Mouse (Mus musculus) embryonic facial prominence, embryonic 15.5 days (tissue): Measurements from ENCODE around the gene Hif3a. TPM values are rescaled to one million over a fixed set of nuclear protein-coding genes. Genes with fewer than 3 reads are reported as not detected.

Source experiments
- ATAC-seq: fragments of 200-750 bp; cut with Nextera tagmentation; 2 replicates; pipeline ENCODE4 v1.8.0; 2017; ENCODE audit warnings: low read depth, moderate TSS enrichment; ENCODE audit not compliant: insufficient number of reproducible peaks, low FRiP score, low TSS enrichment
- H3K27ac ChIP-seq: fragments of 300-500 bp; sonication (generic); replicated peaks from 2 replicates; pipeline ENCODE4 v1.5.1; 2015; ENCODE audit warnings: mild to moderate bottlenecking, inconsistent platforms
- H3K27me3 ChIP-seq: fragments of 300-500 bp; sonication (generic); 2 replicates; pipeline ENCODE4 v1.6.1; 2015; ENCODE audit warnings: inconsistent platforms
- H3K36me3 ChIP-seq: fragments of 300-500 bp; sonication (generic); 2 replicates; pipeline ENCODE4 v1.6.1; 2015; ENCODE audit warnings: mild to moderate bottlenecking, inconsistent platforms
- H3K4me1 ChIP-seq: fragments of 300-500 bp; sonication (generic); 2 replicates; pipeline ENCODE4 v1.6.1; 2015; ENCODE audit warnings: inconsistent platforms
- H3K4me2 ChIP-seq: fragments of 300-500 bp; sonication (generic); replicated peaks from 2 replicates; pipeline ENCODE4 v1.6.1; 2015; ENCODE audit warnings: mild to moderate bottlenecking, inconsistent platforms
- H3K4me3 ChIP-seq: fragments of 300-500 bp; sonication (generic); replicated peaks from 2 replicates; pipeline ENCODE4 v1.5.1; 2015; ENCODE audit warnings: mild to moderate bottlenecking, inconsistent platforms
- H3K9ac ChIP-seq: fragments of 300-500 bp; sonication (generic); 2 replicates; pipeline ENCODE4 v1.6.1; 2015; ENCODE audit warnings: inconsistent platforms
- H3K9me3 ChIP-seq: fragments of 300-500 bp; sonication (generic); replicated peaks from 2 replicates; pipeline ENCODE4 v1.6.1; 2016; ENCODE audit warnings: inconsistent platforms
- WGBS: fragments of 180-500 bp; shearing (Covaris S2); methylation state at CpG from one replicate; pipeline ENCODE4 v1.1.7; 2015; 5-methylcytosine and 5-hydroxymethylcytosine counted together
- polyA plus RNA-seq: library from polyadenylated mRNA; unstranded; fragments of >200 nt; fragmentation: Nextera tagmentation; extraction: Ambion mirVana; gene quantifications from 2 replicates; pipeline ENCODE4 v1.2.1, GENCODE M21; 2015

Hif3a gene
- polyA plus RNA-seq, 1 experiment from 2014 or later = 31.2 TPM

GRCm38 (mm10) chr7:17067000-17067399 lies 4.8 kb upstream of the Hif3a start:
- no peak for ATAC-seq
- Histone ChIP-seq H3K27me3 (no peaks in the 10 kb centered on the region), H3K9ac (no peak overlapping the region), H3K27ac (no peak overlapping the region), H3K4me3 (no peak overlapping the region), H3K4me2 (no peak overlapping the region), H3K9me3 (no peaks in the 10 kb centered on the region), H3K4me1 (peaks cover 7% of the 10 kb centered on the region; the same call in 1 of the 2 replicates), H3K36me3 (no peaks in the 10 kb centered on the region)

DNA sequence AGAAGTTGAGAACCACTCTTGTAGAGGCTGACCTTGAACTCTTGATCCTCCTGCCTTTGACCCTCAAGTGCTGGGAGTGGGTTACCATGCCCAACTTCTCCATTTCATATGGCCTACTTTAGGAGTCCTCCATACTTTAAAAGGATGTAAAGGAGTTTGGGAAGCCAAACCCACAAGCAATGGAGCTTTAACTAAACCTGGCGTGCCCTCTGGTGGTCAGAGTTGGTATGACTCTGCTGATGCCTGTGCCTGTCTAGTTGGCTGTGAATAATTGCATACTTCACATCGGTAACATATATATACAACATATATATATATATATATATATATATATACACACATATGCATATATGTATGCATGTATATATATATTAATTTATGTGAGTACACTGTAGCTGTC lies 4.2 kb upstream of the Hif3a start:
- H3K27ac ChIP-seq = no peak overlapping the region
- no peaks in the 10 kb centered on the region for H3K27me3 ChIP-seq
- no peak for ATAC-seq
- no peak overlapping the region for H3K4me2 ChIP-seq
- H3K9me3 ChIP-seq = no peaks in the 10 kb centered on the region
- H3K36me3 ChIP-seq = no peaks in the 10 kb centered on the region
- H3K4me3 ChIP-seq = no peak overlapping the region
- WGBS = 0% methylated on average over 2 of the region's 2 CpGs
- no peak overlapping the region for H3K9ac ChIP-seq
- H3K4me1 ChIP-seq = peaks cover 10% of the 10 kb centered on the region

- Histone ChIP-seq H3K4me1 (peaks cover 18% of the 10 kb centered on the region), H3K9me3 (no peaks in the 10 kb centered on the region), H3K27me3 (no peaks in the 10 kb centered on the region), H3K4me3 (no peak overlapping the region), H3K9ac (no peak overlapping the region), H3K36me3 (no peaks in the 10 kb centered on the region), H3K4me2 (no peak overlapping the region), H3K27ac (no peak overlapping the region)
- ATAC-seq = no peak
- WGBS = 85% methylated on average over 9 of the region's 9 CpGs
Observed at GRCm38 (mm10) chr7:17065620-17066019, 3.4 kb upstream of the Hif3a start.

DNA sequence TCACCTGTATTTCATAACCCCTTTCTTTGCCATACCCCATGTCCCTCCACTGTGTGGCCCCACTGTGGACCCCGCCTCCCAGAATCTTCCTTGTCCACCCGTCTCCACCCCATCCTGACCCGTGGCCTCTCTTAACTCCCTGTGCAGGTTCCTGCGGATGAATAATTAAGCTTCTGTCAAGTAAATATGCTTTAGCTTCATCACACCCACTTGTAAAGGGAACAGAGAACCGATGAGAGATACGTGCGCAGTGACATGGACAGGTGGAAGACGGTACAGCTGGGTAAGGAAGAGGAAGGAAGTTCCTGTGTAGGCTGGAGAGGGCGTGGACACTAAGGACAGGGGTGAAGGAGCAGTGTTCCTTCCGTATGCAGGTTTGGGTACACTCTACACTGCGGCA lies 618 bp upstream of the Hif3a start:
- Histone ChIP-seq H3K4me3 (peak overlapping the region; percentile 66), H3K27me3 (no peaks in the 10 kb centered on the region), H3K27ac (peak overlapping the region; percentile 97), H3K9ac (peak overlapping the region; percentile 16; the same call in 1 of the 2 replicates), H3K4me1 (peaks cover 46% of the 10 kb centered on the region), H3K4me2 (peak overlapping the region; percentile 69), H3K36me3 (no peaks in the 10 kb centered on the region), H3K9me3 (no peaks in the 10 kb centered on the region)
- ATAC-seq = no peak
- 16% methylated on average over 11 of the region's 11 CpGs for WGBS

DNA sequence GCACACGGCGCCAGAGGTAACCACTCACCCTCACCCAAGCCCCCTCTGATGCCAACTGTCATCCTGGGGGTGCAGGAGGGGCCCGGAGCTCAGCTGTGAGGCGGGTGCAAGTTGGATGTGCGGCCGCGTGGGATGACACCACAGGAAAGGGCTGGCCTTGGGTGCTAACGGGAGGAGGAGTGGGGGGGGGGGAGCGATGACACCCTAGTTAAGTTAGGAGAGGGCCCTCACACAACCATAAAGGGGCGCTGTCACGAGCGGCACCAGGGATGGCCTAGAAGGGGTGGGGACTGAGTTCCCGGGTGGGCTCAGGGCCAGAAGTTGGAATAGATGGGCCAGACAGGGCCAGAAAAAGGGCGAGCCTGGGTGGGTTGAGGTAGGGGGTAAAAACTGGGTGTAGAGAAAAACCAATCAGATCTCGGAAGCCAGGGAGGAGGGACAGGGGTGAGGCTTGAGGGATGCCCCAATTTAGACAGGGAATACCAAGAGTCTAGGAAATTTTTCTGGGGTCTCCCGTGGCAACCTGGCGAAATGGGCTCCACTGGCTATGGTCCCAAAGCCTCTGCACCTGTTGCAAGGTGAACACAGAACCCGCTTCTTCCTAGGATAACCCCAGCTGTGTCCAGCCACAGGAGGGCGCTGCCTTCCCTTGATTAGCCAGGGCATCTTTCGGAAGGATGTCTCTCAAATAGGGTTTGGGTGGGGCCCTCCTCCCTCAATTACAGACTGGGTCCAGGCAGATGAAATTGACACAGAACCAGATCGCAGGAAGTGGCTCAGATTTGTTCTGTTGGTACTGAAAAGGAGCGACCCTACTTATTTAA lies 1.2 kb downstream of the Hif3a start:
- Histone ChIP-seq H3K4me1 (peaks cover 64% of the 10 kb centered on the region), H3K36me3 (no peaks in the 10 kb centered on the region), H3K4me3 (peak overlapping the region; percentile 66), H3K27me3 (no peaks in the 10 kb centered on the region), H3K4me2 (peak overlapping the region; percentile 69), H3K9me3 (no peaks in the 10 kb centered on the region), H3K27ac (peak overlapping the region; percentile 97), H3K9ac (peak overlapping the region; percentile 45; the same call in 1 of the 2 replicates)
- WGBS = 58% methylated on average over 21 of the region's 22 CpGs
- no peak for ATAC-seq

- 20% methylated on average over 9 of the region's 9 CpGs for WGBS
- Histone ChIP-seq H3K4me3 (peak overlapping the region; percentile 66), H3K27ac (peak overlapping the region; percentile 97), H3K27me3 (no peaks in the 10 kb centered on the region), H3K36me3 (no peaks in the 10 kb centered on the region), H3K9me3 (no peaks in the 10 kb centered on the region), H3K9ac (peak overlapping the region; percentile 26; the same call in 1 of the 2 replicates), H3K4me1 (peaks cover 70% of the 10 kb centered on the region), H3K4me2 (peak overlapping the region; percentile 69)
- ATAC-seq = peak; percentile 50; the same call in 1 of the 2 replicates
Observed at GRCm38 (mm10) chr7:17060031-17060781, 2.0 kb downstream of the Hif3a start.

DNA sequence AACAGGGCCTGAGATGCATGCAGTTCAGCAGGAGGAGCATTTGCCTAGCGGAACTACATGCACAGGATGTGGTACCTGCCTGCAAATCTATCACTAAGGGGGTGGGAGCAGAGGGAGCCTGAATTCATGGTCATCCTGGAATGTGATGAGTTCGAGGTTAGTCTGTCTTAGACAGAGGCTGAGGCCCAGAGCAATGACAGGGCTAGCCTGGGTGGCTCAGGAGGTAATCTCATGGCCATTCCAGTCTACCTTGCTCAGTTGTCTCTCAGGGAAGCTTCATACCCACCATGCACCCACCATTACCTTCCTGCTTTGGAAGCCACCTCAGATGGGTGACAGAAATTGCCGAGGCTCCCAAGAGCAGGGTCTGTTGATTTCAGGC lies 2.8 kb downstream of the Hif3a start:
- Histone ChIP-seq H3K27me3 (no peaks in the 10 kb centered on the region), H3K4me3 (peak overlapping the region; percentile 66), H3K9me3 (no peaks in the 10 kb centered on the region), H3K9ac (no peak overlapping the region), H3K36me3 (peaks cover 5% of the 10 kb centered on the region), H3K27ac (peak overlapping the region; percentile 97), H3K4me2 (peak overlapping the region; percentile 69), H3K4me1 (peaks cover 70% of the 10 kb centered on the region)
- 71% methylated on average over 3 of the region's 3 CpGs for WGBS
- ATAC-seq = no peak

DNA sequence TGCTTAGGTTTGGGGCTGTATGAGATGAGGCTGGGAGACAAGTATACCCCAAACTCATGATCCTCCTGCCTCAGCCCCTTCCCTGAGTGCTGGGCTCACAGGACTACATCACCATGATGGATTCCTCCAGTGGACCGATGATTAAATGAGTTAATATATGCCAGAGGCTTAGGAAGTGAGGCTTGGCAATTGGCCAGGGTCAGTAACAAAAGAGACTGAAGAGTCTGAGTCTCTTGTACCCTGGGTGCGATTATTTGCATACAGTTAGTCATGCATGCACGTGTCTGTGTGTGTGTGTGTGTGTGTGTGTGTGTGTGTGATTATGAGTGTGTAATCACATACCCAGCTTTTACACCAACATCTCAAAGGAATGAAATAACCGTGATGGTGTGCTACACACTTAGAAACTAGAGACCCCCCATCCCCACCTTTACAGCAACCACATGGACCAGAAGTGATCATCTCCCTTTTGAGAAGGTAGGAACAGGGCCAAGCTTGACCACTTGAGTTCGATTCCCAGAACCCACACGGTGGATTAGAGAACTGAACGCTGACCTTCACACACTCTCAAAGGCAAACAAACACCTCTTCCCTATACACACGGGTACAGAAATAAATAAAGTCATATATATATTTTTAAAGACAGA lies 3.3 kb downstream of the Hif3a start:
- Histone ChIP-seq H3K36me3 (peaks cover 11% of the 10 kb centered on the region), H3K9me3 (no peaks in the 10 kb centered on the region), H3K4me3 (peak overlapping the region; percentile 66), H3K4me2 (peak overlapping the region; percentile 69), H3K27me3 (no peaks in the 10 kb centered on the region), H3K9ac (no peak overlapping the region), H3K4me1 (peaks cover 70% of the 10 kb centered on the region), H3K27ac (peak overlapping the region; percentile 97)
- 36% methylated on average over 8 of the region's 8 CpGs for WGBS
- ATAC-seq = no peak

DNA sequence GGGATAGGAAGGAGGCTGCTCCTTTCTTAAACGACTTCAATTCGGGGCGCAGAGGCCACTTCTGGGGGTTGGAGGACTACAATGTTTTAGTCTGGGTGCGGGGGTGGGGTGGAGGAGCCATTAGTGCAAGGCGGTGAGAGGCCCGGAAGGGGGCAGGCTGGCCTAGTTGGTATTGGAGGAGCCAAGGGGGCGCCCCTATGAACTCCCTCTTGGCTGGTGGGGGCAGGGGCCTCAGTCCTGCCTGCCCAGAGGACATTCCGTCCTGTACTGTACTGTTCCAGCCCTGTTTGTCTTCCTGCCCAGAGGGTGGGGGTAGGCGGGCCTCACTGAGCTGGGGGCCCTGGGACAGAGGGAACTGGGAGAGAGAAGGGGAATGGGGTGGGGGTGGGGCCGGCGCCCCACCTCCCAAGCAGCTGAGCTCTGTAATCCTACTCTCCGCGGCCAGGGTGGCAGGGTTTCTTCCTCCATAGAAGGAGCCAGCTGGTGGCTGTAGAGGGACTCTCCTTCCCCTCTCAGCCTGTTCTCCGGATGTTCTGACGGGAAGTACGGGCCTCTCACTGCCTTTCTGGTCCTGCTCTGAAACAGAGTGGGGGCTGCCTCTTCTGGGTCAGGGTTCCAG lies 4.0 kb downstream of the Hif3a start:
- 3% methylated on average over 16 of the region's 16 CpGs for WGBS
- H3K4me1 ChIP-seq = peaks cover 69% of the 10 kb centered on the region
- no peak overlapping the region for H3K9ac ChIP-seq

GRCm38 (mm10) chr7:17056601-17057523 lies 5.4 kb downstream of the Hif3a start:
- WGBS = 28% methylated on average over 14 of the region's 14 CpGs
- Histone ChIP-seq H3K4me3 (peak overlapping the region; percentile 51), H3K9ac (peak overlapping the region; percentile 33), H3K9me3 (no peaks in the 10 kb centered on the region), H3K27ac (peak overlapping the region; percentile 97), H3K36me3 (peaks cover 22% of the 10 kb centered on the region), H3K4me1 (peaks cover 63% of the 10 kb centered on the region), H3K27me3 (no peaks in the 10 kb centered on the region), H3K4me2 (peak overlapping the region; percentile 82)
- ATAC-seq = no peak

More for the DNA sequence above, 4.0 kb downstream of the Hif3a start:
- Histone ChIP-seq H3K4me2 (peak overlapping the region; percentile 69), H3K4me3 (peak overlapping the region; percentile 18), H3K27ac (peak overlapping the region; percentile 97), H3K36me3 (peaks cover 18% of the 10 kb centered on the region), H3K27me3 (no peaks in the 10 kb centered on the region), H3K9me3 (no peaks in the 10 kb centered on the region)
- peak; percentile 83 for ATAC-seq
